Mouse (Mus musculus): ENCODE results near the gene Mto1. TPM values are rescaled to one million over a fixed set of nuclear protein-coding genes. Genes with fewer than 3 reads are reported as not detected.

Mto1 gene
- total and polyA plus RNA-seq, 3 experiments, result 13.8 to 22.9 (median 22.5) TPM

GRCm38 (mm10) chr9:78520780-78521601 is 73.0 kb downstream of the Mto1 start:
- Histone ChIP-seq H3K27me3 (replicated peaks) (peaks cover 2% of the 10 kb centered on the region), H3K27ac (ENCODE audit: insufficient read depth, low read depth) (no peak overlapping the region), H3K9ac (ENCODE audit: insufficient read depth, low read depth) (no peak overlapping the region), H3K79me2 (replicated peaks; ENCODE audit: control insufficient read depth, extremely low read depth, insufficient read depth, poor library complexity, severe bottlenecking) (no peaks in the 10 kb centered on the region), H3K9me3 (replicated peaks; ENCODE audit: low read length) (no peaks in the 10 kb centered on the region), H3K4me2 (ENCODE audit: insufficient read depth, low read depth, poor library complexity, severe bottlenecking) (no peak overlapping the region), H3K36me3 (replicated peaks in 1 of 2; ENCODE audit: control insufficient read depth in 1 of 2, insufficient read depth in 1 of 2, low read length in 1 of 2) (no peaks in the 10 kb centered on the region), H3K4me3 (replicated peaks in 1 of 3; ENCODE audit: low read depth in 2 of 3, low read length in 2 of 3, poor library complexity in 1 of 3) (no peak overlapping the region), H3K4me1 (ENCODE audit: control insufficient read depth in 1 of 2, insufficient read depth in 2 of 2) (no peaks in the 10 kb centered on the region; a peak in 1 of 4 replicates)
- TF ChIP-seq POLR2A (IDR thresholded peaks at IDR 0.05; ENCODE audit: low read depth, low read length), result no peak
- no peak for TF ChIP-seq NELFE (IDR thresholded peaks at IDR 0.05; ENCODE audit: low read depth, low read length)
- TF ChIP-seq IRF4 (IDR thresholded peaks at IDR 0.05; ENCODE audit: low read depth, low read length), result no peak
- TF ChIP-seq JUN (IDR thresholded peaks at IDR 0.05; ENCODE audit: insufficient read depth, low read depth, low read length), result no peak
- TF ChIP-seq MAX (IDR thresholded peaks at IDR 0.05; ENCODE audit: low read length), result no peak
- TF ChIP-seq TCF12 (IDR thresholded peaks at IDR 0.05; ENCODE audit: low read depth, low read length), result no peak
- TF ChIP-seq BHLHE40 (IDR thresholded peaks at IDR 0.05; ENCODE audit: low read depth, low read length), result no peak
- in situ Hi-C loops (cut with MboI; ENCODE audit: low pct_ligation_motif_present, low pct_unique_long_range_greater_than_20kb, low sequenced_read_pairs), result no loop called here
- DNase-seq (ENCODE audit: extremely low read depth), result no peak
- dilution Hi-C loops (cut with MboI; ENCODE audit: extremely low pct_ligation_motif_present, extremely low pct_unique_long_range_greater_than_20kb, low sequenced_read_pairs), result no loop called here

- TF ChIP-seq CTCF (conservative IDR thresholded peaks at IDR 0.05 in 1 of 2, IDR thresholded peaks at IDR 0.05 in 1 of 2; ENCODE audit: low read depth in 2 of 2, low read length in 2 of 2), result peak in 1 of 2 experiments; percentile 29; a peak in 1 of 4 replicates
- TF ChIP-seq ZNF384 (IDR thresholded peaks at IDR 0.05; ENCODE audit: low read depth, low read length), result no peak
- H3K27ac ChIP-seq (ENCODE audit: insufficient read depth, low read depth), result no peak overlapping the region
Measured at GRCm38 (mm10) chr9:78521689-78522088, 73.7 kb downstream of the Mto1 start.

More at GRCm38 (mm10) chr9:78521689-78522088, 73.7 kb downstream of the Mto1 start:
- H3K27me3 ChIP-seq (replicated peaks), result peaks cover 2% of the 10 kb centered on the region
- DNase-seq (ENCODE audit: extremely low read depth), result no peak
- in situ Hi-C loops (cut with MboI; ENCODE audit: low pct_ligation_motif_present, low pct_unique_long_range_greater_than_20kb, low sequenced_read_pairs) (no loop called here), dilution Hi-C loops (cut with MboI; ENCODE audit: extremely low pct_ligation_motif_present, extremely low pct_unique_long_range_greater_than_20kb, low sequenced_read_pairs) (no loop called here)
- H3K4me1 ChIP-seq (ENCODE audit: control insufficient read depth in 1 of 2, insufficient read depth in 2 of 2), result peaks cover 3 to 6% of the 10 kb centered on the region in 2 experiments; a peak in 3 of 4 replicates
- H3K9me3 ChIP-seq (replicated peaks; ENCODE audit: low read length), result no peaks in the 10 kb centered on the region
- H3K4me2 ChIP-seq (ENCODE audit: insufficient read depth, low read depth, poor library complexity, severe bottlenecking), result no peak overlapping the region
- H3K4me3 ChIP-seq (replicated peaks in 1 of 3; ENCODE audit: low read depth in 2 of 3, low read length in 2 of 3, poor library complexity in 1 of 3), result no peak overlapping the region
- H3K9ac ChIP-seq (ENCODE audit: insufficient read depth, low read depth), result no peak overlapping the region
- no peaks in the 10 kb centered on the region for H3K36me3 ChIP-seq (replicated peaks in 1 of 2; ENCODE audit: control insufficient read depth in 1 of 2, insufficient read depth in 1 of 2, low read length in 1 of 2)
- H3K79me2 ChIP-seq (replicated peaks; ENCODE audit: control insufficient read depth, extremely low read depth, insufficient read depth, poor library complexity, severe bottlenecking), result no peaks in the 10 kb centered on the region

Other genes with a start within 250 kb of the Mto1 start
- not detected in 2 replicates for gene Gsta1, start 217.6 kb upstream of the Mto1 start, total RNA-seq (2012; rRNA removed)
- gene Gsta1, start 217.6 kb upstream of the Mto1 start, total RNA-seq (2014; rRNA removed), result not detected in 2 replicates
- not detected in 2 replicates for gene Gsta1, start 217.6 kb upstream of the Mto1 start, polyA plus RNA-seq (2012; ENCODE audit: insufficient read length, low read depth)
- gene Gm3776, start 191.1 kb upstream of the Mto1 start, total RNA-seq (2012; rRNA removed), result not detected in 2 replicates
- gene Gm3776, start 191.1 kb upstream of the Mto1 start, total RNA-seq (2014; rRNA removed), result not detected in 2 replicates
- not detected in 2 replicates for gene Gm3776, start 191.1 kb upstream of the Mto1 start, polyA plus RNA-seq (2012; ENCODE audit: insufficient read length, low read depth)
- gene Gm10639, start 158.3 kb upstream of the Mto1 start, total RNA-seq (2012; rRNA removed), result not detected in 2 replicates
- gene Gm10639, start 158.3 kb upstream of the Mto1 start, total RNA-seq (2014; rRNA removed), result not detected in 2 replicates
- not detected in 2 replicates for gene Gm10639, start 158.3 kb upstream of the Mto1 start, polyA plus RNA-seq (2012; ENCODE audit: insufficient read length, low read depth)
- gene Omt2a, start 133.4 kb upstream of the Mto1 start, total RNA-seq (2012; rRNA removed), result not detected in 2 replicates
- gene Omt2a, start 133.4 kb upstream of the Mto1 start, total RNA-seq (2014; rRNA removed), result not detected in 2 replicates
- not detected in 2 replicates for gene Omt2a, start 133.4 kb upstream of the Mto1 start, polyA plus RNA-seq (2012; ENCODE audit: insufficient read length, low read depth)
- not detected in 2 replicates for gene Omt2b, start 120.6 kb upstream of the Mto1 start, total RNA-seq (2012; rRNA removed)
- not detected in 2 replicates for gene Omt2b, start 120.6 kb upstream of the Mto1 start, total RNA-seq (2014; rRNA removed)
- gene Omt2b, start 120.6 kb upstream of the Mto1 start, polyA plus RNA-seq (2012; ENCODE audit: insufficient read length, low read depth), result not detected in 2 replicates
- not detected in 2 replicates for gene Gsta2, start 92.4 kb upstream of the Mto1 start, total RNA-seq (2012; rRNA removed)
- not detected in 2 replicates for gene Gsta2, start 92.4 kb upstream of the Mto1 start, total RNA-seq (2014; rRNA removed)
- gene Gsta2, start 92.4 kb upstream of the Mto1 start, polyA plus RNA-seq (2012; ENCODE audit: insufficient read length, low read depth), result not detected in 2 replicates
- gene Dppa5a, start 80.0 kb upstream of the Mto1 start, total RNA-seq (2012; rRNA removed), result not detected in 2 replicates
- not detected in 2 replicates for gene Dppa5a, start 80.0 kb upstream of the Mto1 start, total RNA-seq (2014; rRNA removed)
- gene Dppa5a, start 80.0 kb upstream of the Mto1 start, polyA plus RNA-seq (2012; ENCODE audit: insufficient read length, low read depth), result not detected in 2 replicates
- not detected in 2 replicates for gene Ooep, start 69.5 kb upstream of the Mto1 start, total RNA-seq (2012; rRNA removed)
- gene Ooep, start 69.5 kb upstream of the Mto1 start, total RNA-seq (2014; rRNA removed), result not detected in 2 replicates
- not detected in 2 replicates for gene Ooep, start 69.5 kb upstream of the Mto1 start, polyA plus RNA-seq (2012; ENCODE audit: insufficient read length, low read depth)
- not detected in 2 replicates for gene Ddx43, start 52.4 kb upstream of the Mto1 start, total RNA-seq (2012; rRNA removed)
- gene Ddx43, start 52.4 kb upstream of the Mto1 start, total RNA-seq (2014; rRNA removed), result not detected in 2 replicates
- gene Ddx43, start 52.4 kb upstream of the Mto1 start, polyA plus RNA-seq (2012; ENCODE audit: insufficient read length, low read depth), result not detected in 2 replicates
- gene Cgas, start 5.0 kb upstream of the Mto1 start, total RNA-seq (2012; rRNA removed), result not detected in 2 replicates
- not detected in 2 replicates for gene Cgas, start 5.0 kb upstream of the Mto1 start, total RNA-seq (2014; rRNA removed)
- gene Cgas, start 5.0 kb upstream of the Mto1 start, polyA plus RNA-seq (2012; ENCODE audit: insufficient read length, low read depth), result not detected in 2 replicates
- 0.46 and 0.55 TPM in 2 replicates for gene Gm17324, start 578 bp downstream of the Mto1 start, total RNA-seq (2012; rRNA removed)
- gene Gm17324, start 578 bp downstream of the Mto1 start, total RNA-seq (2014; rRNA removed), result not detected in 2 replicates
- not detected in 2 replicates for gene Gm17324, start 578 bp downstream of the Mto1 start, polyA plus RNA-seq (2012; ENCODE audit: insufficient read length, low read depth)
- 14,448 and 18,409 TPM in 2 replicates for gene Eef1a1, start 40.9 kb downstream of the Mto1 start, total RNA-seq (2012; rRNA removed)
- gene Eef1a1, start 40.9 kb downstream of the Mto1 start, total RNA-seq (2014; rRNA removed), result 21,026 and 21,314 TPM in 2 replicates
- gene Eef1a1, start 40.9 kb downstream of the Mto1 start, polyA plus RNA-seq (2012; ENCODE audit: insufficient read length, low read depth), result 11,979 and 12,362 TPM in 2 replicates
- 6.7 and 7.6 TPM in 2 replicates for gene Slc17a5, start 139.8 kb downstream of the Mto1 start, total RNA-seq (2012; rRNA removed)
- 4.9 and 5.7 TPM in 2 replicates for gene Slc17a5, start 139.8 kb downstream of the Mto1 start, total RNA-seq (2014; rRNA removed)
- 7.0 and 7.6 TPM in 2 replicates for gene Slc17a5, start 139.8 kb downstream of the Mto1 start, polyA plus RNA-seq (2012; ENCODE audit: insufficient read length, low read depth)
- 0.13 and 0.21 TPM in 2 replicates for gene Cd109, start 167.3 kb downstream of the Mto1 start, total RNA-seq (2012; rRNA removed)
- 0.52 and 0.62 TPM in 2 replicates for gene Cd109, start 167.3 kb downstream of the Mto1 start, total RNA-seq (2014; rRNA removed)
- gene Cd109, start 167.3 kb downstream of the Mto1 start, polyA plus RNA-seq (2012; ENCODE audit: insufficient read length, low read depth), result 0.65 and 0.73 TPM in 2 replicates